Mouse (Mus musculus) heart, adult 8-10 months (tissue): ENCODE data around the gene Adgrf2. TPM values are rescaled to one million over a fixed set of nuclear protein-coding genes. Genes with fewer than 3 reads are reported as not detected.

Experiments used
- DNase-seq: peaks from one replicate; pipeline ENCODE4 v3.0.0; 2022; ENCODE audit warnings: low spot score
- total RNA-seq, 4 experiments: library from RNA; stranded (reverse); gene quantifications; 2 replicates each; pipeline ENCODE4 v1.2.4; 2022

Gene Adgrf2
- total RNA-seq = under 1 TPM; 0.08 to 0.29 (median 0.16) TPM

GRCm38 (mm10) chr17:42741801-42742217 lies at the start of gene Adgrf2:
TSS of gene Adgrf2 (minus strand) at chr17:42742179.
- peak; percentile 34 for DNase-seq

- peak; percentile 26 for DNase-seq
Measured at GRCm38 (mm10) chr17:42790787-42791186, 48.8 kb upstream of the Adgrf2 start.

- DNase-seq = no peak
Measured at GRCm38 (mm10) chr17:42789723-42790122, 47.7 kb upstream of the Adgrf2 start.

- DNase-seq = peak; percentile 19
Measured at GRCm38 (mm10) chr17:42788686-42789453, 46.9 kb upstream of the Adgrf2 start.

GRCm38 (mm10) chr17:42782156-42782757 lies 40.3 kb upstream of the Adgrf2 start:
- DNase-seq = peak; percentile 53

GRCm38 (mm10) chr17:42753791-42754190 lies 11.8 kb upstream of the Adgrf2 start:
- DNase-seq = no peak

GRCm38 (mm10) chr17:42752173-42752572 lies 10.2 kb upstream of the Adgrf2 start:
- peak; percentile 48 for DNase-seq

- no peak for DNase-seq
Measured at GRCm38 (mm10) chr17:42745657-42746420, 3.9 kb upstream of the Adgrf2 start.

GRCm38 (mm10) chr17:42742823-42743222 lies 844 bp upstream of the Adgrf2 start:
- DNase-seq = no peak

- DNase-seq = no peak
Measured at GRCm38 (mm10) chr17:42738794-42739193, 3.2 kb downstream of the Adgrf2 start.

GRCm38 (mm10) chr17:42717161-42717560 lies 24.8 kb downstream of the Adgrf2 start:
- DNase-seq = no peak

GRCm38 (mm10) chr17:42714991-42715390 lies 27.0 kb downstream of the Adgrf2 start:
- DNase-seq = no peak

GRCm38 (mm10) chr17:42710717-42711116 lies 31.3 kb downstream of the Adgrf2 start:
- DNase-seq = no peak

- no peak for DNase-seq
Measured at GRCm38 (mm10) chr17:42705611-42706010, 36.4 kb downstream of the Adgrf2 start.

GRCm38 (mm10) chr17:42702198-42702597 lies 39.8 kb downstream of the Adgrf2 start:
- no peak for DNase-seq

- no peak for DNase-seq
Measured at GRCm38 (mm10) chr17:42694730-42695129, 47.2 kb downstream of the Adgrf2 start.

GRCm38 (mm10) chr17:42692136-42692535 lies 49.8 kb downstream of the Adgrf2 start, which contains the start of gene Adgrf4:
TSS of gene Adgrf4 (minus strand) at chr17:42692284.
- no peak for DNase-seq

- DNase-seq = no peak
Measured at GRCm38 (mm10) chr17:42690531-42690930, 51.4 kb downstream of the Adgrf2 start.
